ENCODE assay signal across 23 mouse cellular contexts in genomic region chr16:30032326-30032904, GRCm38 (mm10). TPM values are rescaled to one million over a fixed set of nuclear protein-coding genes. Genes with fewer than 3 reads are reported as not detected.
A peak's percentile ranks its signal among the peaks of the same experiment; 100 is the strongest.
DNase-seq lines count a peak whose midpoint lies in the region; ATAC-seq and TF ChIP-seq lines count a peak whose summit lies in the region.
"Had no signal": no experiment of that assay in that cellular context is flagged by ENCODE, and none has a peak within 500 bp of the region (broad histone marks: within the 10 kb centered on the region; RNA-seq: fewer than 3 reads in every experiment).

No protein-coding gene starts in this region.

- no peak overlapping the region for H3K9ac ChIP-seq in hindbrain, postnatal 0 days (replicated peaks; ENCODE audit: low read length)
- no peak overlapping the region for H3K9ac ChIP-seq in hindbrain, embryonic 12.5 days
- no peak overlapping the region for H3K9ac ChIP-seq in midbrain, postnatal 0 days (replicated peaks; ENCODE audit: low read length, poor library complexity, severe bottlenecking)
- H3K9ac ChIP-seq in midbrain, embryonic 16.5 days (ENCODE audit: low read depth, low read length), result no peak overlapping the region
- H3K9ac ChIP-seq: embryonic facial prominence, embryonic 15.5 days; heart, embryonic 13.5 days; hindbrain, embryonic 13.5 days had no signal

- TF ChIP-seq CTCF in hindbrain, postnatal 0 days (IDR thresholded peaks at IDR 0.05; ENCODE audit: low read depth), result no peak
- no peak for TF ChIP-seq CTCF in midbrain, postnatal 0 days (IDR thresholded peaks at IDR 0.05)
- TF ChIP-seq CTCF in left cerebral cortex, adult 2 months (IDR thresholded peaks at IDR 0.05), result no peak

- H3K4me3 ChIP-seq in hindbrain, postnatal 0 days (ENCODE audit: low read length), result no peak overlapping the region
- no peak overlapping the region for H3K4me3 ChIP-seq in hindbrain, embryonic 12.5 days
- H3K4me3 ChIP-seq in midbrain, postnatal 0 days (ENCODE audit: low read depth, low read length), result no peak overlapping the region
- H3K4me3 ChIP-seq in midbrain, embryonic 16.5 days (ENCODE audit: low read depth, low read length), result no peak overlapping the region
- no peak overlapping the region for H3K4me3 ChIP-seq in left cerebral cortex, adult 2 months
- H3K4me3 ChIP-seq: embryonic facial prominence, embryonic 15.5 days; erythroblast, embryonic 14.5 days; forebrain, embryonic 10.5 days; gastrocnemius, adult 2 months; heart, embryonic 13.5 days; hindbrain, embryonic 13.5 days had no signal

- H3K9me3 ChIP-seq in hindbrain, postnatal 0 days (ENCODE audit: low read length), result no peaks in the 10 kb centered on the region
- no peaks in the 10 kb centered on the region for H3K9me3 ChIP-seq in hindbrain, embryonic 12.5 days (replicated peaks)
- H3K9me3 ChIP-seq in midbrain, postnatal 0 days (ENCODE audit: low read length), result no peaks in the 10 kb centered on the region
- H3K9me3 ChIP-seq in midbrain, embryonic 16.5 days (replicated peaks; ENCODE audit: control insufficient read depth, low read length, poor library complexity, severe bottlenecking), result no peaks in the 10 kb centered on the region
- H3K9me3 ChIP-seq: embryonic facial prominence, embryonic 15.5 days; forebrain, embryonic 10.5 days; heart, embryonic 13.5 days; hindbrain, embryonic 13.5 days had no signal

- H3K4me1 ChIP-seq in hindbrain, postnatal 0 days (ENCODE audit: insufficient read depth, low read length), result no peaks in the 10 kb centered on the region
- peaks cover 14% of the 10 kb centered on the region for H3K4me1 ChIP-seq in hindbrain, embryonic 12.5 days
- H3K4me1 ChIP-seq in midbrain, postnatal 0 days (ENCODE audit: insufficient read depth, low read length), result no peaks in the 10 kb centered on the region
- H3K4me1 ChIP-seq in midbrain, embryonic 16.5 days (ENCODE audit: control insufficient read depth, insufficient read depth, low read length), result peaks cover 5% of the 10 kb centered on the region; the same call in 1 of the 2 replicates

- H3K4me2 ChIP-seq in hindbrain, postnatal 0 days (ENCODE audit: low read depth, low read length), result no peak overlapping the region
- H3K4me2 ChIP-seq in hindbrain, embryonic 12.5 days (replicated peaks), result no peak overlapping the region
- no peak overlapping the region for H3K4me2 ChIP-seq in midbrain, postnatal 0 days (ENCODE audit: low read depth, low read length, poor library complexity, severe bottlenecking)
- H3K4me2 ChIP-seq in midbrain, embryonic 16.5 days (ENCODE audit: low read length), result no peak overlapping the region
- H3K4me2 ChIP-seq: embryonic facial prominence, embryonic 15.5 days; heart, embryonic 13.5 days; hindbrain, embryonic 13.5 days had no signal

- WGBS in hindbrain, postnatal 0 days, result 27% methylated on average over 2 of the region's 2 CpGs
- 69% methylated on average over 2 of the region's 2 CpGs for WGBS in hindbrain, embryonic 12.5 days
- WGBS in midbrain, postnatal 0 days, result 84% methylated on average over 2 of the region's 2 CpGs
- WGBS in midbrain, embryonic 16.5 days, result 75% methylated on average over 2 of the region's 2 CpGs

- H3K36me3 ChIP-seq in hindbrain, postnatal 0 days (ENCODE audit: insufficient read depth, low read length), result no peaks in the 10 kb centered on the region
- H3K36me3 ChIP-seq in hindbrain, embryonic 12.5 days, result no peaks in the 10 kb centered on the region
- no peaks in the 10 kb centered on the region for H3K36me3 ChIP-seq in midbrain, postnatal 0 days (ENCODE audit: insufficient read depth, low read length)
- no peaks in the 10 kb centered on the region for H3K36me3 ChIP-seq in midbrain, embryonic 16.5 days (ENCODE audit: control insufficient read depth, insufficient read depth, low read length)
- no peaks in the 10 kb centered on the region for H3K36me3 ChIP-seq in splenic B cell, adult 2 months (ENCODE audit: control insufficient read depth, insufficient read depth, low read length, poor library complexity, severe bottlenecking)
- H3K36me3 ChIP-seq: embryonic facial prominence, embryonic 15.5 days; forebrain, embryonic 10.5 days; heart, embryonic 13.5 days; hindbrain, embryonic 13.5 days had no signal

- no peak overlapping the region for H3K27ac ChIP-seq in hindbrain, postnatal 0 days
- H3K27ac ChIP-seq in hindbrain, embryonic 12.5 days, result no peak overlapping the region
- H3K27ac ChIP-seq in midbrain, postnatal 0 days (ENCODE audit: low read depth, low read length), result no peak overlapping the region
- H3K27ac ChIP-seq in midbrain, embryonic 16.5 days (ENCODE audit: low read length), result no peak overlapping the region
- no peak overlapping the region for H3K27ac ChIP-seq in left cerebral cortex, adult 2 months
- H3K27ac ChIP-seq: embryonic facial prominence, embryonic 15.5 days; forebrain, embryonic 10.5 days; gastrocnemius, adult 2 months; heart, embryonic 13.5 days; hindbrain, embryonic 13.5 days had no signal

- no peak for ATAC-seq in hindbrain, postnatal 0 days
- no peak for ATAC-seq in hindbrain, embryonic 12.5 days (ENCODE audit: low FRiP score)
- ATAC-seq in midbrain, postnatal 0 days (ENCODE audit: low FRiP score), result no peak
- no peak for ATAC-seq in midbrain, embryonic 16.5 days
- ATAC-seq: forebrain, embryonic 14.5 days; inflammation-experienced regulatory T-cells, adult 6 months had no signal

- intact Hi-C loops in left cerebral cortex, adult 2 months (cut with DNase I), result no loop called here

- DNase-seq in hindbrain, postnatal 0 days (ENCODE audit: low spot score), result peak; percentile 49
- DNase-seq in midbrain, postnatal 0 days (ENCODE audit: low spot score), result peak; percentile 33
- DNase-seq in MN1 (ENCODE audit: low spot score), result peak; percentile 67
- DNase-seq in splenic B cell, adult 2 months (ENCODE audit: low read depth, low spot score), result peak; percentile 48
- DNase-seq in left cerebral cortex, adult 18-20 months (ENCODE audit: low spot score in 2 of 2), result no peak
- DNase-seq in left cerebral cortex, adult 2 months (ENCODE audit: extremely low spot score in 1 of 2, low spot score in 2 of 2), result no peak
- DNase-seq: adrenal gland, postnatal 14 days; cerebellum, adult 11-12 months; cerebellum, postnatal 14 days; embryo, embryonic 11 days; gastrocnemius, adult 2 months; gastrocnemius, postnatal 25 days; heart, postnatal 36 days had no signal

- no peaks in the 10 kb centered on the region for H3K27me3 ChIP-seq in hindbrain, postnatal 0 days (ENCODE audit: insufficient read depth, low read length)
- H3K27me3 ChIP-seq in hindbrain, embryonic 12.5 days, result peaks cover 39% of the 10 kb centered on the region
- no peaks in the 10 kb centered on the region for H3K27me3 ChIP-seq in midbrain, postnatal 0 days (ENCODE audit: insufficient read depth, low read length)
- peaks cover 2% of the 10 kb centered on the region for H3K27me3 ChIP-seq in midbrain, embryonic 16.5 days (ENCODE audit: control insufficient read depth, insufficient read depth, low read depth, low read length)
- H3K27me3 ChIP-seq in splenic B cell, adult 2 months (ENCODE audit: control insufficient read depth, insufficient read depth, low read length, poor library complexity, severe bottlenecking), result no peaks in the 10 kb centered on the region
- H3K27me3 ChIP-seq: embryonic facial prominence, embryonic 15.5 days had no signal

RNA-seq across cellular contexts. Expression of gene Hes1, which starts 31.8 kb away (rescaled TPM):
- 9.2 and 19.8 TPM in 2 replicates for total RNA-seq in hindbrain, postnatal 0 days (2014; rRNA removed)
- 10.6 and 12.5 TPM in 2 replicates for polyA plus RNA-seq in hindbrain, postnatal 0 days (2015; fragmentation: Nextera tagmentation; extraction: Ambion mirVana)
- polyA plus RNA-seq in hindbrain, embryonic 12.5 days (2016; fragmentation: Nextera tagmentation; extraction: Ambion mirVana), result 39.5 and 40.3 TPM in 2 replicates
- total RNA-seq in midbrain, postnatal 0 days (2014; rRNA removed), result 10.2 and 10.3 TPM in 2 replicates
- 9.2 and 13.0 TPM in 2 replicates for polyA plus RNA-seq in midbrain, postnatal 0 days (2015; fragmentation: Nextera tagmentation; extraction: Ambion mirVana)
- 7.6 and 9.4 TPM in 2 replicates for polyA plus RNA-seq in midbrain, embryonic 16.5 days (2015; fragmentation: Nextera tagmentation; extraction: Ambion mirVana)
- total RNA-seq in left cerebral cortex, adult 18-20 months (2021), result 10 to 100 TPM; 21.1 to 26.0 TPM
- total RNA-seq in left cerebral cortex, adult 2 months (2021), result 10 to 100 TPM; 20.2 to 21.8 TPM
- total RNA-seq: granulocyte monocyte progenitor cell, adult 5-6 weeks had no signal

Comparison
In these comparisons a context has a peak if more than half of its experiments do, and no peak if none do; other contexts are left out.
1. DNase-seq: peak in hindbrain, postnatal 0 days (single experiment), midbrain, postnatal 0 days (single experiment), MN1 (single experiment) and splenic B cell, adult 2 months (single experiment); none in left cerebral cortex, adult 18-20 months (0 of 2) and left cerebral cortex, adult 2 months (0 of 2).